Mouse (Mus musculus): ENCODE measurements at regions not wholly inside any gene's neighbourhood (a gene's known extent, or its start where the extent isn't known, plus 50 kb on each side); places are given as distances from the start of the nearest gene placed in this dataset.

DNA sequence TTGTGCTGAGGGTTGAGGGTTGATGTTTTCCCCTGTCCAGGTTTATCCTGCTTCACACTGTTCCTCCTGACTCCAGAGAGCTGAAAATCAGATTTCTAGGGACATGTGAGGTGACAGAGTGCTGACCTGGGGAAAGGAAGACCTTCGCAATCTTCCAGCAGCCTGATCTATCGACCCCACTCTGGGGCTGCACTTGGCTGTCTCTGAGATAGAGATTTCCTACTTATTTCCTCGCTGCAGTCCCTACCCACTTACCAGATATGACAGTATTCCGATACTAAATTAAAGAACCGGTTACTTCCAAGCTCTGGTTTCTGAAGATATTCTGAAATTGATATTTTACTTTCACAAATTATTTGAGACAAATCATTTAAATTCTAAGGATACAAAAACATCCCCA, 743.4 kb downstream of the Nova1 start:
- TF ChIP-seq ZC3H11A (IDR thresholded peaks at IDR 0.05; ENCODE audit: borderline replicate concordance, low read depth, low read length) (no peak), HCFC1 (IDR thresholded peaks at IDR 0.05; ENCODE audit: borderline replicate concordance, insufficient read depth, low read length) (no peak), MAFK (IDR thresholded peaks at IDR 0.05; ENCODE audit: insufficient read depth, low read depth, low read length) (no peak), CHD2 (IDR thresholded peaks at IDR 0.05; ENCODE audit: low read depth, low read length) (no peak)

Measured in ES-E14 (cell line).